ENCODE assay signal across 8 mouse cellular contexts in genomic region chrX:98936101-98936500, GRCm38 (mm10). TPM values are rescaled to one million over a fixed set of nuclear protein-coding genes. Genes with fewer than 3 reads are reported as not detected.
DNase-seq lines count a peak whose midpoint lies in the region; ATAC-seq and TF ChIP-seq lines count a peak whose summit lies in the region.

Gene Yipf6, plus strand, starts transcription at chrX:98936316.

- H3K27me3 ChIP-seq in lung, embryonic 14.5 days (ENCODE audit: insufficient read depth, low read length): no peaks in the 10 kb centered on the region
- H3K27me3 ChIP-seq in heart, embryonic 10.5 days (ENCODE audit: insufficient read depth, poor library complexity, severe bottlenecking): peaks cover 12% of the 10 kb centered on the region; the same call in 1 of the 2 replicates
- H3K27me3 ChIP-seq in midbrain, embryonic 10.5 days (ENCODE audit: low read depth, poor library complexity, severe bottlenecking): peaks cover 23% of the 10 kb centered on the region

- ATAC-seq in lung, embryonic 14.5 days (ENCODE audit: insufficient read depth): no peak

- H3K9me3 ChIP-seq in lung, embryonic 14.5 days (ENCODE audit: low read depth, low read length): no peaks in the 10 kb centered on the region
- no peaks in the 10 kb centered on the region for H3K9me3 ChIP-seq in heart, embryonic 10.5 days
- no peaks in the 10 kb centered on the region; the same call in 1 of the 2 replicates for H3K9me3 ChIP-seq in midbrain, embryonic 10.5 days (replicated peaks)

- peak within 1 kb of the TSS; percentile 96 for H3K27ac ChIP-seq in lung, embryonic 14.5 days (ENCODE audit: low read depth)
- peak within 1 kb of the TSS; percentile 89 for H3K27ac ChIP-seq in heart, embryonic 10.5 days
- H3K27ac ChIP-seq in midbrain, embryonic 10.5 days (replicated peaks): peak within 1 kb of the TSS; percentile 85

- peak within 1 kb of the TSS; percentile 58 for H3K4me2 ChIP-seq in lung, embryonic 14.5 days

- peak within 1 kb of the TSS; percentile 60 for H3K4me3 ChIP-seq in lung, embryonic 14.5 days (ENCODE audit: low read depth, low read length)
- peak within 1 kb of the TSS; percentile 68 for H3K4me3 ChIP-seq in heart, embryonic 10.5 days
- H3K4me3 ChIP-seq in midbrain, embryonic 10.5 days: peak within 1 kb of the TSS; percentile 66

- TF ChIP-seq CTCF in lung, embryonic 14.5 days (IDR thresholded peaks at IDR 0.05; ENCODE audit: low read depth): no peak

- peak within 1 kb of the TSS; percentile 71 for H3K9ac ChIP-seq in lung, embryonic 14.5 days

- no peaks in the 10 kb centered on the region for H3K4me1 ChIP-seq in lung, embryonic 14.5 days (ENCODE audit: insufficient read depth)
- H3K4me1 ChIP-seq in heart, embryonic 10.5 days: no peaks in the 10 kb centered on the region
- peaks cover 8% of the 10 kb centered on the region for H3K4me1 ChIP-seq in midbrain, embryonic 10.5 days

- peaks cover 6% of the 10 kb centered on the region; the same call in 1 of the 2 replicates for H3K36me3 ChIP-seq in lung, embryonic 14.5 days (ENCODE audit: insufficient read depth)
- no peaks in the 10 kb centered on the region for H3K36me3 ChIP-seq in heart, embryonic 10.5 days
- H3K36me3 ChIP-seq in midbrain, embryonic 10.5 days: 0 out of 2 replicates have a peak, but pooled peaks cover 4% of the 10 kb centered on the region

- 52% methylated on average over 3 of the region's 3 CpGs for WGBS in lung, embryonic 14.5 days
- 57% methylated on average over 3 of the region's 3 CpGs for WGBS in heart, embryonic 10.5 days
- WGBS in midbrain, embryonic 10.5 days: 79% methylated on average over 3 of the region's 3 CpGs

- DNase-seq in lung, embryonic 14.5 days: peak; percentile 6
- DNase-seq in lung, postnatal 14 days: no peak
- DNase-seq in adrenal gland, postnatal 4 days (ENCODE audit: low spot score in 2 of 2): no peak
- no peak for DNase-seq in heart, embryonic 10.5 days (ENCODE audit: low spot score)
- DNase-seq in layer of hippocampus, postnatal 36 days: no peak
- DNase-seq in midbrain, embryonic 10.5 days (ENCODE audit: low spot score): no peak
- no peak for DNase-seq in B cell, adult 2 months
- no peak for DNase-seq in spleen, postnatal 14 days (ENCODE audit: low spot score in 2 of 2)

RNA-seq across cellular contexts. Expression of gene Yipf6, which starts in this region (rescaled TPM):
- polyA plus RNA-seq in lung, embryonic 14.5 days (2014; fragmentation: Nextera tagmentation; extraction: Ambion mirVana): 28.1 and 30.3 TPM in 2 replicates
- 10 to 100 TPM; 42.3 to 42.8 TPM for total RNA-seq in adrenal gland, postnatal 4 days (2021)
- polyA plus RNA-seq in heart, embryonic 10.5 days (2016; fragmentation: Nextera tagmentation; extraction: Ambion mirVana): 19.1 and 24.6 TPM in 2 replicates
- total RNA-seq in layer of hippocampus, postnatal 36 days (2021): 10 to 100 TPM; 36.9 to 43.0 TPM
- 18.2 and 20.7 TPM in 2 replicates for polyA plus RNA-seq in midbrain, embryonic 10.5 days (2016; fragmentation: Nextera tagmentation; extraction: Ambion mirVana)
